Mouse (Mus musculus): Measurements from ENCODE around the gene Snd1.

Snd1 gene

DNA sequence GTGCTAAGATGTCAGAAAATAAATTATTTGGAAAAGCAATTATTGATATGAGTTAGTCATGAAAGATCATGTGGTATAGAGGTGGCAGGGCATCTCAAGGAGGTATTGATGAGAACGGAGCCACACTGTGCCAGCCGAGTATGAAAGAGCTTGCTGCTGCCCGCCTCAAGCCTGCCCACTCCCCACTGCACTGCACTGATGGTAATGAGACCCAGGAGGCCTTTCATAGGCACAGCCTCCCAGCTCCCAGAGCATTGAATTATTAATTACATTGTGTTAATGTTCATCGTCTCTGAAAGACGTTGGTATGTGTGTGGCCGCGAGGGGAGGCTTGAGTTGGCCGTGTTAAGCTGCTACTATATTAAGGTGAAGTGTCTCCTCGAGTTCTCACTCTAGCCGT, 390.2 kb downstream of the Snd1 start:
- no peak for DNase-seq (ENCODE audit: low read depth, low spot score)

GRCm38 (mm10) chr6:28866206-28866605, 391.3 kb downstream of the Snd1 start:
- DNase-seq (ENCODE audit: low read depth, low spot score), result no peak

- no peak for DNase-seq (ENCODE audit: low read depth, low spot score)
Measured at GRCm38 (mm10) chr6:28867516-28868251, 392.7 kb downstream of the Snd1 start.

DNA sequence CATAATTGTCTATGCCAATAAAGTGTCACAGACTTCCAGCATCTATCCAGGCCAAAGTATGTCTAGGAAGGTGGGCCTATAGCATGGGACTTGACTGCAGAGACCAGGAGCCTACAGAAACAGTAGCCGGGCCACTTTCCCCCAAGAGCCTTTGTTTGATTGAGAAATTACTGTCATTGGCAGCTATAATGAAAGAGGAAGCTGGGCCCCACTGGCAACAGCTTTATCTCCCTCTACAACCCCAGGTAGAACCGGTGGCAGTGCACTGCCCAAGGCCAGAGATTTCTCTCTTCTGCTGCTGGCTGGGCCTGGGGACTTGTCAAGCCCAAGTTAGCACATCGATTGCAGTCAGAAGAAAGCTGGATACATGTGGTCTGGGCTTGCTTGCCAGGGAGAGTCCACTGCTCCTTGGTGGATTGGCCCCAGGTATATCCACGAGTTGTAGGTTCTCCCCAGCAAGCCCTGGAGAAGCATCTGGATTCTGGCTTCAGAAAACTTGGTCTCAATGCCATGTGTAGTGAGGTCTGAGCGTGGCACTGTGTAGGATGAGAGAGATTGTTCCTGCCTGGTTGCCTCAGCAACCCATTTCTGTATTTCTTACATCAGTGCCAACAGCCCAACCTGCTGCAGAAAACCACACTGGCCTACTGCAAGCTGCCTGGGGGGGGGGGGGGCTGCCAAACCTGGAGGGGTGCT, 396.9 kb downstream of the Snd1 start:
- DNase-seq (ENCODE audit: low read depth, low spot score), result no peak

DNA sequence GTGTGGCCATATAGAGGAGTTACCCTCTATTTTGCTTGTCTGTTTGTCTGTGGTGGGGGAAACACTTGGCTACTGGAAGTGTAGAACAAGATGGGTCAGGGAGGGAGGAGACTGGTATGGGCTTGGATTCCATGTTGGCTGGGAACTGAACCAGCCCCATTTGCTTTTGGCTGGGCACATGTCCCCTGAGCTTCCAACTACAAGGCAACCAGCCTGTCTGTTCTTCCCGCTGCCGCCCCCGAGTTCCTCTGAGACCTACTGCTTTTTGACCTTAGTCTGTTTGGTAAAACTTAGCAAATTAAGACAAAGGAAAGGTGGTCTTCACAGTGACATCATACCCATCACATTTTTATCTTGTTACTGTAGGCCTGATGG, 397.5 kb downstream of the Snd1 start:
- no peak for DNase-seq (ENCODE audit: low read depth, low spot score)

GRCm38 (mm10) chr6:28874053-28874452, 399.1 kb downstream of the Snd1 start:
- DNase-seq (ENCODE audit: low read depth, low spot score), result no peak

DNA sequence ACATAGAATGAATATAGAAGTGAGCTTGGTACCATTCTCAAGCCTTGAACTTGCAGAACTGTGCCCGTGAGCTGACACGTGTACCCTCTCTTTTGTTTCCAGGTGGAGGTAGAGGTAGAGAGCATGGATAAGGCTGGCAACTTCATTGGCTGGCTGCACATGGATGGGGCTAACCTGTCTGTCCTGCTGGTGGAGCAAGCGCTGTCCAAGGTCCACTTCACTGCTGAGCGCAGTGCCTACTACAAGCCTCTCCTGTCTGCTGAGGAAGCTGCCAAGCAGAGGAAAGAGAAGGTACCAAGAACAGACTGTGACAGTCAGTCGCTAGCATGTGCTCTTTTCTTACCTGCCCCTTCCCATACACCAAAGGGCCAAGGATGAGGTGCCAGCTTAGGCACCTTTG, 399.8 kb downstream of the Snd1 start:
- no peak for DNase-seq (ENCODE audit: low read depth, low spot score)

DNA sequence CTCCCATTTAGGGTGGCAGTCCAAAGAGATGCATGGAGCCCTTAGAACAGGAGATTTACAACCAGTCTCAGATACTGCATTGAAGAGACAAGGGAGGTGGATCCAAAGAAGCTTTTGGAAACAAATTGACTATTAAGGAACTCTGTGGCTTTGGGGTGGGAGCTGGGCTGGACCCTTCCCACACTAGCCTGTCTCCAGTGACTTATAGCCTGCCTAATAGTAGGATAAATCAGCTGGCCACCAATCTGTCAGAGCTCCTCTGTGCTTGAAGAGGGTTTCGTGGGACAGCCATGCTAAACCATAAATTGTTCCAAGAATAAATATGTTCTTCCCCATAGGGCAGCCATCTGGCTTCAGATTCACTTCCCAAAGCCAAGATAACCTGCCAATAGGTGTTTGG, 400.4 kb downstream of the Snd1 start:
- DNase-seq (ENCODE audit: low read depth, low spot score), result no peak

GRCm38 (mm10) chr6:28876492-28876891, 401.6 kb downstream of the Snd1 start:
- no peak for DNase-seq (ENCODE audit: low read depth, low spot score)

DNA sequence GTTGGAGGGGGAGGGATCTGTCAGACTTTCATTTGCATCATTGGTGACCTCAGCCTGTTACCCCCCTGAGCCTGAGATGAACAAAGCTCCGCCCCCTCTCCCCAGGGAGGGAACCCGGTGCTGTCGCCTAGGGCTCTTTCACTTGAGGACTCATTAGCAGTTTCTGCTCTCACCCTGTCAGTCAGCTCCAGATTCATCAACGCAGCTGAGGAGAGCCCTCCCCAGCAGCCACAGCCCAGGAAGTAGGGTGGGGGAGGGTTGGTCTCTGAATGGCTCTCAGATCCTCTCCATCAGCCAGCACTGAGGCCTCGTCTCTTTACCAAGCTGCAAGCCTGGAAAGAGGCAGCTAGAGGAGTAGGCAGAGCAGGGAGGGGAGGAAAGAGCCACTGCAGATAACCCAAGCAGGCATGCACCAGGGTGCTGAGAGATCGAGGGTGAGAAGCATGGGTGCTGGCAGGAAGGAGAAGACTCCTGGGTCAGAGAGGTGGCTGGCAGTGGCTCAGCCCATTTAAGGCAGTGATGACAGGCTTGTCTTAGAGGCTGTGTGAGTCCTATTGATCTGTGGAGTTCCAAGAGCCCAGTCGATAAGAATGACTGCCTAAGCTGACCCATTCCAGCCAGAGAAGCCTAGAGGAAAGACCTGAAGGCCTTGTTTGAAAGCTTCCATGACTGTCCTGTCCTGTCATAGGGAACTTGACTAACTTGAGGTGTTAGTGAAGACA, 403.2 kb downstream of the Snd1 start:
- DNase-seq (ENCODE audit: low read depth, low spot score), result no peak

DNA sequence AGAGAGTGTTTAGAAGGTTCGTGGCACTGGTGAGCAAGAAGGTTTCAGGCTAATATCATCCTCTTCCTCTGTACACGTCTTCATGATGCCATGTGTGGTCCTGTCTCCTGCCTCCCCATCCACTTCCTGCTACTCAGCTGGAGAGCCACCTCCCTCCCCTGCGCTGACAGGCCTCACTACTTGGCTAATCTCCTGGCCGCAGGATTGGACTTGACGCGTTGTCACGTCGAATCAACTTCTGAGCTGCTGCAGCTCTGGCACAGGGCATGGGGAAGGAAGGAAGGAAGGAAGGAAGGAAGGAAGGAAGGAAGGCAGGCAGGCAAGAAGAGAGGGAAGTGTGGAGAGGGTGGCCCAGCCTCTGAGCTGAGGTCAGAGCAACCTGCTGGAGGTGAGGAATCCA, 404.4 kb downstream of the Snd1 start:
- DNase-seq (ENCODE audit: low read depth, low spot score), result no peak

- no peak for DNase-seq (ENCODE audit: low read depth, low spot score)
Measured at GRCm38 (mm10) chr6:28880909-28881308, 406.0 kb downstream of the Snd1 start.

DNA sequence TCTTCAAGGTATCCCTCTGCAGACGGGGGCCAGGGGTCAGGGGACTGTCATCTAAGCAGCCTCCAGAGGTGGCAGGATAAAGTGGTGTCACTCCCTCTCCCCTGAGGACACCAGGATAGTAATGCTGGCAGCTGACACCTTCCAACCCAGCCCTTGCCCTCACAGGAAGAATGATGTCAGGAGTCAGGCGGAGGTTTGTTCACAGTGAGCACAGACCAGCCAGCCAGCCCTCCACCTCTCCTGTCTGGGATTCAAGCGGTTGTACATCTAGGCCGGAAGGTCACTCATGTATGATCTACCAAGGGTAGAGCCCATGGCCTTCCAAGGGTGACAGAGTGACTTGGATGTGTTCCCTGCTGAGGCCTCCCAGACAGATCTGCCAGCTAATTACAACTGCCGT, 408.6 kb downstream of the Snd1 start:
- DNase-seq (ENCODE audit: low read depth, low spot score), result no peak

DNA sequence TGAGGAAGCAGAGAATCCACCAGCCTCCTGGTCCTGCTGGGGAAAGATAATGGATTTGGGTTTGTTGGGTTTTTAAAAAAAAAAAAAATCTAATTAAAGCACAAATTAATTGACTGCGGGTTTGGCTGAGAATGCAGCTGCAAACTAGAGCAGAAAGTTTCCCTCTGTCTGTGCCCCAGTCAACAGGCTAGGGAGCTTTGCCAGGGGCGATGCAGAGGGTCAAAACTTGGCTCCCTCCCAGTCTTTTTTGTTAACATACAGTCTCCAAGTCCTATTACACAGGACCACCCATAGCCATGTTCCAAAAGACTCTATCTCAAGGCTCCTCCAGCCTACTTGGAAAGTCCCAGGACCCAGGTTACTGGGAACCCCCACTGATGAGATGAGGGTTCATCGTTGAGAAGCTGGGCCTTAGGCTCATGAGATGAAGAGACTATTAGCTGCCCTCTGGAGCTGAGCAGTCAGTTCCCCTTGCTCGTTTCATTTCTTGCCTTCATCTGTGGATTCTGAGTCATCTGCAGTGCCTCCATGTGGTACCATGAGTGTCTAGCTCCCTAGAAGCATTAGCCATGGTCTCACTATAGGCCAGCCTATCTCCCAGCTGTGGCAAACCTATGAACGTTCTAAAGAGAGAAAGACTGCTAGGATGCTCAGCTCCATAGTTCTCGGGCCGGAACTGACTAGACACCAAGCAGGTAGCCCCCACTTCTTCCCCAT, 411.9 kb downstream of the Snd1 start:
- DNase-seq (ENCODE audit: low read depth, low spot score), result no peak

DNA sequence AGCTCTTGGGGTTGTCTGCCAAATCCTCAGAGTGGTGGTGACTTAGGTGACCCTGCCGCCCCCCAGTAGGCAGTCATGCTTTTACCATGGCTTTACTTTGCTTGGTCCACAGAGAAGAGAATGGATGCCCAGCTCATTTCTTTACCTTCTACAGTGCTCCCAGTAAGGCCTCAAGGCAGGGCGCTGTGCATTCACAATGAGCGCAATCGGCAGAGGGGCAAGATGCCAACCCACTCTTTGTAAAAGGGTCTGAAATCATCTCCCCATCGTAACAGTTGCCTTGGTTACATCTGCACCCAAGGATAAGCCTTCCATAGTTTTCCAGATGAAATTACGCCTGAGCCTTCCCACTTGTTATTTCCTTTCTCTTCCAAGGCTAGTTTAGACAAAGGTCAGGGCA, 415.5 kb downstream of the Snd1 start:
- DNase-seq (ENCODE audit: low read depth, low spot score), result no peak

- DNase-seq (ENCODE audit: low read depth, low spot score), result no peak
Measured at GRCm38 (mm10) chr6:28891480-28891879, 416.5 kb downstream of the Snd1 start.

GRCm38 (mm10) chr6:28895004-28895515, 420.1 kb downstream of the Snd1 start:
- no peak for DNase-seq (ENCODE audit: low read depth, low spot score)

GRCm38 (mm10) chr6:28895726-28896125, 420.8 kb downstream of the Snd1 start:
- no peak for DNase-seq (ENCODE audit: low read depth, low spot score)

DNA sequence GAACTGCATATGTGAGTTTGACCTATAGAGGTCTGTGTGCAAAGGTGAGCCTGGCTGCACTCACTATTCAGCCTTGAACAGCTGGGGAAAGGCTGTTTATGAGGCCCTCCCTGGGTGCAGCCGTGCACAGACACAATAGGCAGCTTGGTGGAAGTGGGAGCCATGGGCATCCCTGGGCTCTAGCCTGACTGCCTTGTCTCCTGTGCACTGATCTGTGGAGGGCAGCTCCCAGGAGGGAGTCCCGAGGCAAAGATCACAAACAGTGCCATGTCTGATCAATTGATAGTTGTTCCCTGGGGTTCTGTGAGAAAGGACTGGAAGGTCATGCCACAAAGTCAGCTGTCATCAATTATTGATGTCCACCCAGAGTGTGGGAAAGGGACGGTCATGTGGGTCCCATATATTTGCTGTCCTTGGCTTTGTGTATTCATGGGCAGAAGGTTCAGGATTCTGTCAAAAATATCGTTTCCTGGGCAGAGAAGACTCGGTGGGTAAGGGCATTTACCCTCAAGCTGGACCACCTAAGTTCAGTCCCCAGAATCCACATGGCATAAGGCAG, 421.9 kb downstream of the Snd1 start:
- no peak for DNase-seq (ENCODE audit: low read depth, low spot score)

DNA sequence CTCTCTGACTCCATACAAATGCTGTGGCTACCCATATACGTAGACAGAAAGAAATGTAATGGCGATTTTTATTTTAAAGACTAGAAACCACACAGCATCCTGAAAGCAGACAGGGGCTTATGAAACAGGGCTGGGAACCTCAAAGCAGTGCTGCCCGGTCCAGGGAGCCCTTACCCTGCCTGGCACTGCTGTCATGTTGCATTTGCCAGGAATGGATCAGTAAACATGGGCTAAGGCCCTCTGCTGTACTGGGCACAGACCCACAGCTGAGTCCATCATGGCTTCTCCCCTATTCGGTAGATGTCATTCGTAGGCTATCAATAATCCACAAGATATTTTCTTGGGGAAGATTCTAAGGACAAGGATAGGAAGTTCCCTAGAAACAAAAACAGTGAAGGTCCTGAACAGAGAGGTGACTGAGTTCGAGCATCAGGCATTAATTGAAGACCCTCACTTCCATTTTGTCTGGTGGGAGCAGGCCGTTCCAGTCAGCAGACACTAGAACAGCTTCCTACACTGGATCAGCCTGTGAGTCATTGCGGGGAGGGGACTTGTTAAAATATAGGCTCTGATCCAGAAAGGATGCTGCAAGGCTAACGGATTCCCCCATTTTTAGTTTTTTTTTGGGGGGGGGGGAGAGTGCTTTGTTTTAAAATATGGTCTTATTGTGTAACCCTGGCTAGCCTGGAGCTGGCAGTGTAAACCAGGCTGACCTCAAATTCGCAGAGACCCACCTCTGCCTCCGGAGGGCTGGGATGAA, 422.6 kb downstream of the Snd1 start:
- no peak for DNase-seq (ENCODE audit: low read depth, low spot score)

DNA sequence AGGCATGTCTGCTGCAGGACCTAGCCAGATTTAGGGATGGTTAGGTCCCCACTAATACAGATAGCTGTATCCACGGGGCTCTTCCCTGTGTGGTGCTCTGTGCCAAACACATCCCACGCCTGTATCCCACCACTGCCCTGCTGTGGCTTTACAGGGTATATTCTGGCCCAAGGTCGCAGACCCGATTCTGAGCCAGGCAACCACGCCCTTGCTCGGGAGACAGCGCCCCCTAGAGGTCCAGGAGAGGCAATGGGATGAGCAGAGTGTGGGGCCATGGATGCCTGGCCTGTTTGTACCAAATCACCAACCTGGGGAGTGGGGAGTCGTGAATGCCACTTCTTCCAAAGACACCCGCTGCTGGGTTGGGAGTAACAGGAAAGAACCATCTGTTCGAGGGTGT, 423.9 kb downstream of the Snd1 start:
- DNase-seq (ENCODE audit: low read depth, low spot score), result no peak
